Mouse (Mus musculus): ENCODE results near the gene Sva. TPM values are rescaled to one million over a fixed set of nuclear protein-coding genes. Genes with fewer than 3 reads are reported as not detected.

Sva gene
- polyA plus RNA-seq (2012; rRNA removed) = not detected in 2 replicates

DNA sequence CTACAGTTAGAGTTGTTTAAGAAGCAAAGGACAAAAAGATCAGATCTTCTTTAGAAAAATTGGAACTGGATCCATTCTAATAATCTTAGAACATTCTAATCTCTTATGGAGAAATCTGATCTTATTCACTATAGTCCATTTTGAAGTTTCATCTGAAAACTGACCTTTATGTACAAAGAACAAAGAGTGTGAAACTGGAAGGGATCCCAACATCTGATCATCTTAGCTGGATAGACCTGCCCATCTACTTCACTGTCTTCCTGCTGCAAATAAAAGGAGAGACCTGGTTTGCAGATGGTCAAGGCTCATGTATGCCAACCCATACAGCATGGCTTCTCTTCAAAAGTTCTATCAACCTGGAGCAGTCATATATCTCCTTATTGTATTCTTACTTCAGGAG lies at the start of gene Sva:
Sva (plus strand) TSS at position 301 of the 400 bp plus-strand sequence.

Other genes starting within 250 kb of the Sva start
- gene Pip, start 190.9 kb upstream of the Sva start, polyA plus RNA-seq (2012; rRNA removed) = not detected in 2 replicates
- not detected in 2 replicates for gene Sval2, start 185.4 kb upstream of the Sva start, polyA plus RNA-seq (2012; rRNA removed)
- gene Sval1, start 86.8 kb upstream of the Sva start, polyA plus RNA-seq (2012; rRNA removed) = not detected in 2 replicates
- not detected in 2 replicates for gene Sval3, start 70.3 kb upstream of the Sva start, polyA plus RNA-seq (2012; rRNA removed)
- gene Tas2r139, start 102.5 kb downstream of the Sva start, polyA plus RNA-seq (2012; rRNA removed) = not detected in 2 replicates
- not detected in 2 replicates for gene Tas2r144, start 176.9 kb downstream of the Sva start, polyA plus RNA-seq (2012; rRNA removed)
- 4.6 and 5.2 TPM in 2 replicates for gene Gstk1, start 207.5 kb downstream of the Sva start, polyA plus RNA-seq (2012; rRNA removed)
- 0.05 TPM in 1 of 2 replicates, not detected in the other for gene Tmem139, start 223.6 kb downstream of the Sva start, polyA plus RNA-seq (2012; rRNA removed)
- 26.3 and 29.7 TPM in 2 replicates for gene Casp2, start 226.6 kb downstream of the Sva start, polyA plus RNA-seq (2012; rRNA removed)
- 0.20 and 0.26 TPM in 2 replicates for gene Clcn1, start 248.3 kb downstream of the Sva start, polyA plus RNA-seq (2012; rRNA removed)